Mouse (Mus musculus) G1E (cell line): ENCODE data around the gene Gpatch2. TPM values are rescaled to one million over a fixed set of nuclear protein-coding genes. Genes with fewer than 3 reads are reported as not detected.

Experiments used
- ATAC-seq: 2 replicates; pipeline ENCODE4 v1.8.0; 2016; ENCODE audit warnings: mild to moderate bottlenecking; ENCODE audit not compliant: insufficient number of reproducible peaks, poor library complexity, low FRiP score, severe bottlenecking; ENCODE audit errors: extremely low read depth
- DNase-seq: peaks from one replicate; pipeline ENCODE4 v3.0.0; 2012; ENCODE audit warnings: low spot score
- H3K27me3 ChIP-seq: 2 replicates; pipeline ENCODE4 v1.6.1; 2012; ENCODE audit warnings: mild to moderate bottlenecking, low read length, inconsistent platforms; ENCODE audit not compliant: insufficient read depth
- H3K36me3 ChIP-seq: replicated peaks from 2 replicates; pipeline ENCODE3; 2012; ENCODE audit warnings: mild to moderate bottlenecking, inconsistent platforms
- H3K4me1 ChIP-seq: 2 replicates; pipeline ENCODE4 v1.6.1; 2012; ENCODE audit warnings: low read depth, low read length, inconsistent platforms, mixed read lengths; ENCODE audit not compliant: insufficient read depth
- H3K4me3 ChIP-seq: 2 replicates; pipeline ENCODE4 v1.5.1; 2012; ENCODE audit warnings: low read depth, mild to moderate bottlenecking, inconsistent platforms, low read length, moderate library complexity, mixed read lengths
- H3K9me3 ChIP-seq: replicated peaks from 2 replicates; pipeline ENCODE4 v1.6.1; 2012; ENCODE audit warnings: inconsistent platforms
- CTCF ChIP-seq: IDR thresholded peaks from 2 replicates; pipeline ENCODE4 v1.5.1; 2012; ENCODE audit warnings: low read depth, low read length, inconsistent platforms, mixed read lengths
- GATA1 ChIP-seq: IDR thresholded peaks from 2 replicates; pipeline ENCODE4 v1.6.1; 2012; ENCODE audit warnings: borderline replicate concordance, low read length, inconsistent platforms, mixed read lengths
- GATA2 ChIP-seq: IDR thresholded peaks from 2 replicates; pipeline ENCODE4 v1.6.1; 2012; ENCODE audit warnings: low read depth, low read length, inconsistent platforms, borderline replicate concordance
- POLR2AphosphoS5 ChIP-seq: IDR thresholded peaks from 2 replicates; pipeline ENCODE4 v1.6.1; 2012; ENCODE audit warnings: low read depth, low read length, inconsistent platforms; ENCODE audit not compliant: insufficient replicate concordance
- TAL1 ChIP-seq: conservative IDR thresholded peaks from 2 replicates; pipeline ENCODE4 v1.6.1; 2012; ENCODE audit warnings: low read depth, low read length, inconsistent platforms, mixed read lengths
- polyA plus RNA-seq: library from polyadenylated mRNA; stranded (reverse); fragments of >175 nt; gene quantifications from 2 replicates; pipeline ENCODE4 v1.2.3, GENCODE M21; 2012
- total RNA-seq, 2 experiments: library from RNA; stranded (forward) in 1 of 2; stranded (reverse) in 1 of 2; fragments of 200-1000 nt in 1 of 2; fragments of >200 nt in 1 of 2; fragmentation: Nextera tagmentation in 1 of 2; gene quantifications; 2 replicates each; pipeline ENCODE4 v1.2.3; 2014 to 2017

Gene Gpatch2
- total and polyA plus RNA-seq, 3 experiments = 12.5 to 28.5 (median 26.6) TPM

DNA sequence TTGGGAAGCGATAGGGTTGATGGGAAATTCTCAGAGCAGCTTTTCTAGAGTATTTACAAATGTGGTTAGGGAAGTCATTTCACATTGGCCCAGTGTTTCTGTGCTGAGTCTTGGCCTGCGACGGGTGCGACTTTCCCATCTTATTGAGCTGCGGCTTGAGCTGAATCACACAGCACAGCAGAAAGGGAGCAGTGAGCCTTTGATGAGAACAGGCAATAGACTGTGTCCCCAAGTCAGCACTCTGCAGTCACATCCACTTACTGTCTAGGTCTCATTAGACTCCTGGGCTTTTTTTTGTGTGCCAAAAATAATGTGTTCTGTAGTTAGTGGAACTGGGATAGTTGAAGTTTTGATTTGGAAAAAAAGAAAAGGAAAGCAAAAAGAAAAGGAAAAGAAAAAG, 14.9 kb downstream of the Gpatch2 start:
- peaks cover 74% of the 10 kb centered on the region for H3K36me3 ChIP-seq

DNA sequence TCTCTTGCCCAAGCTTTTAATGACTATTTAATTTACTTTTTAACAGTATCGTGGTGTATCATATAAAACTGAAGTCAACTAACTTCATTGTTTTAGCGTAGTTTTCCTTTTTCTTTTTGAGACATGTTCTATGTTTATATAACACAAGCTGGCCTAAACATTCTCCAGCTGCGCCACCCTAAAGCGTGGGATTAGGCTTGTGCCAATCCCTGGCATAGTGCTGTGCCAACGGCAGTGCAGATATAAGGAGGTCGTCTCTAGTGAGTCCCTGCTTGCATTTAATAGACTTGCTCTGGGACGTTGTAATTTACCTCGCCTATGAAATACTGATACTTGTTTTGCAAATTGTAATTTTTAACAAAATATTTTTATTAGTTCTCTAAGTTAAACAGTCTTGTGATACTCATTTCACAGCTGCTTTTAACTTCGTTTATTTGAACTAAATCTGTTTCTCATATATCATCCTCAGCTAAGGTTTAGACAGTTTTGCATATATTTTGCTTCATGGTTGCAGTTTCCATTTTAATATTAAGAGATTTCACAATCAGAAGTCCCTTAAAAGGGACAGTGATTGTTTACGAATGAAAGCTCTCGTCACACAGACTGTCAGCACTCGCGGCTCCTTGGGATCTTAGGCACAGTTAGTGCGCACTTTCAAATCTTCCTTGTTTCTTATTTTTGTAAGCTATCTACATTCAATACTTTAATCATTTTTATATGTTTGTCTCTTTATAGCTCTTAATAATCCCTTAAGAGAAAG, 17.1 kb downstream of the Gpatch2 start:
- Histone ChIP-seq H3K9me3 (no peaks in the 10 kb centered on the region), H3K36me3 (peaks cover 71% of the 10 kb centered on the region), H3K27me3 (no peaks in the 10 kb centered on the region), H3K4me1 (no peaks in the 10 kb centered on the region), H3K4me3 (no peak overlapping the region)
- DNase-seq = no peak
- ATAC-seq = no peak
- TF ChIP-seq POLR2AphosphoS5 = no peak
- TF ChIP-seq GATA2 = no peak
- no peak for TF ChIP-seq CTCF
- TF ChIP-seq TAL1 = no peak
- no peak for TF ChIP-seq GATA1

More for the DNA sequence above, 14.9 kb downstream of the Gpatch2 start:
- ATAC-seq = no peak
- H3K4me3 ChIP-seq = no peak overlapping the region
- no peaks in the 10 kb centered on the region for H3K4me1 ChIP-seq
- DNase-seq = no peak
- TF ChIP-seq POLR2AphosphoS5 (no peak), GATA1 (no peak), GATA2 (no peak), CTCF (no peak), TAL1 (no peak)
- no peaks in the 10 kb centered on the region for H3K27me3 ChIP-seq
- H3K9me3 ChIP-seq = no peaks in the 10 kb centered on the region

DNA sequence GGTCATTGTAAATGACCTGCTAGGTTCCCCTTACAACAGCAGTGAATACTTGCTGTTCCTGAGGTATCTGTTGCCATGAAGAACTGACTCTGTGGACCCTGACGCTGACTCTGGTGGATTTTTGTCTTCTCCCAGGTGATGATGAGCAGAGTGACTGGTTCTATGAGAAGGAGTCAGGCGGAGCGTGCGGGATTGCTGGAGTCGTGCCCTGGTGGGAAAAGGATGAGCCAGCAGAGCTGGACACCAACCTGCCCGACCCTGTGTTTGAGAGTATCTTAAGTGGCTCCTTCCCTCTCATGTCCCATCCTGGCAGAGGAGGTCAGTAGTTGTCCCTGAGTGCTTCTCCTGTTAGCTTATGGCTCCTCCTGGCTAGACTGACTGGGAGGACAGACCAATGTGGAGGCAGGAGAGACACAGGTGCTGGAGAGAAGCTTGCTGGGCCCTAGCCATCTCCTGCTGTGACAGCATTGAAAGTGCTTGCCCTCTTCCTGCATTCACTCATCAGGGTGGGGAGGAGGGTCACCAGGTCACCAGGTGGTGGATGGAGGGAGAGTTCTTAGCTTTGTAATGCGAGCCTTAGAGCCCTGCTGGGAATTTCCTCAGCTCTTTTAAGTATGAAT, 17.8 kb downstream of the Gpatch2 start:
- Histone ChIP-seq H3K4me1 (no peaks in the 10 kb centered on the region), H3K36me3 (peaks cover 70% of the 10 kb centered on the region), H3K27me3 (no peaks in the 10 kb centered on the region), H3K9me3 (no peaks in the 10 kb centered on the region), H3K4me3 (no peak overlapping the region)
- TF ChIP-seq TAL1 (no peak), POLR2AphosphoS5 (no peak), CTCF (no peak), GATA2 (no peak), GATA1 (no peak)
- ATAC-seq (no peak), DNase-seq (no peak)

DNA sequence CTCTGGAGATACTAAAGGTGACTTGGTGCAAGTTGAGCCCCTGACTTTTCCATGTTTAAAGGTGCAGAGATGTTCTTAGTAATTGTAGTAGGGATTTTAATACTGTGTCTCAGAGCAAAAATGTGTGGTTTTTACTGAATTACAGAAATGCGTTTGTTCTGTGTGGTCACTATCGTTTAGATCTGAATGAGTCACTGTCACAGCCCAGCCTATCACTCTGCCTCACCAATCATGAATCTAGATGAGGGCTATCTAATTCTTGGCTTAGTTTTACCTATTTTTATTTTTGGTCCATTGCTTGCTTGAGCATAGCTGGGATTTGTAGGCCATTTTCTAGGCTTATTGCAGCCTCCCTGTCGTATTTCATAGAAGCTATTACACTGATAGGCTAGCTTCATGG, 19.9 kb downstream of the Gpatch2 start:
- no peak for DNase-seq
- no peaks in the 10 kb centered on the region for H3K27me3 ChIP-seq
- ATAC-seq = no peak
- H3K9me3 ChIP-seq = no peaks in the 10 kb centered on the region
- no peak overlapping the region for H3K4me3 ChIP-seq
- no peaks in the 10 kb centered on the region for H3K4me1 ChIP-seq
- H3K36me3 ChIP-seq = peaks cover 63% of the 10 kb centered on the region
- TF ChIP-seq POLR2AphosphoS5 (no peak), GATA1 (no peak), TAL1 (no peak), CTCF (no peak), GATA2 (no peak)

DNA sequence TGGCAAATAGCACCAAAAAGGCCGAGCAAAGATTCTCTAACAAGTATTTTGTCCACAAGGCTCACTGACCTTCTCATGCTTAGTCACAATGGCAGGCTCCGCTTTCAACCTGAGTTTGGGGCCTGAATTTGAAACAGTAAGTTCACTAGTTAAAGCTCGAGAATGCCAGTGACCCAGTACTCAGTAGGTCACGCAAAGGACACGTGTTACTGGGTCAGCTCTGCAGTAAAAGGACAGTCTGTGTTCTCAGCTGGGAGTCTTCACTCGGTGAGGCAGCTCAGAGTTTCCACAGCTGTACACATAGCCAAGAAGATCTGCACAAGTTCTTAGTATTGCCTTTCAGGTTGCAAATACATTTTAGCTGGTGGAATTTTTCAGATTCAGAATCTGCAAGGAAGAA, 21.0 kb downstream of the Gpatch2 start:
- no peak for DNase-seq
- Histone ChIP-seq H3K4me3 (no peak overlapping the region), H3K27me3 (no peaks in the 10 kb centered on the region), H3K36me3 (peaks cover 54% of the 10 kb centered on the region), H3K4me1 (no peaks in the 10 kb centered on the region), H3K9me3 (no peaks in the 10 kb centered on the region)
- ATAC-seq = no peak
- no peak for TF ChIP-seq CTCF
- no peak for TF ChIP-seq GATA1
- no peak for TF ChIP-seq POLR2AphosphoS5
- no peak for TF ChIP-seq GATA2
- TF ChIP-seq TAL1 = no peak

DNA sequence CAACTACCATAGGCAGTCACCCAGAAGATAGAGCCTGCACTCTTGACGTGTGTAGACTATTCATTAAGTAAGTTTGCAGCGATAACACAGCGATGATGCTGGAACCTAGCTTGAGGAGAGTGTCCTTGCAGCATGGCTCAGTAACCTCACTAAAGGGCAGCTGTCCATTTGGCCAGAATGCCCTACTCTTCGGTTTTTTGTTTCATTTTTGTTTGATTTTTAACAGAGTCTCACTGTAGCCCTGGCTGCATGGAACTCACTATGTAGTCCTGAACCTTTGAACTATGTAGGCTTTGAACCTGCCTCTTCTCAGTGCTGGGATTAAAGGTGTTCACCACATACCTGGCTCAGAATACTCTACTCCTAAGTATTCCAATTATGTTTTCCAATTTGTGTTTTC, 22.8 kb downstream of the Gpatch2 start:
- Histone ChIP-seq H3K4me3 (no peak overlapping the region), H3K27me3 (no peaks in the 10 kb centered on the region), H3K9me3 (no peaks in the 10 kb centered on the region), H3K36me3 (peaks cover 49% of the 10 kb centered on the region), H3K4me1 (no peaks in the 10 kb centered on the region)
- TF ChIP-seq TAL1 (no peak), POLR2AphosphoS5 (no peak), CTCF (no peak), GATA1 (no peak), GATA2 (no peak)
- DNase-seq (no peak), ATAC-seq (no peak)
